Mouse (Mus musculus) embryo, embryonic 10.5 days (tissue): ENCODE results near the gene Nhs.

Experiments
- DNase-seq: peaks from one replicate; pipeline ENCODE4 v3.0.0-alpha.2; 2015; ENCODE audit warnings: low spot score

Gene Nhs

GRCm38 (mm10) chrX:161926683-161927053, 232.9 kb downstream of the Nhs start:
- no peak for DNase-seq

- peak; percentile 68 for DNase-seq
Observed at GRCm38 (mm10) chrX:161925973-161926682, 233.4 kb downstream of the Nhs start.

- no peak for DNase-seq
Observed at GRCm38 (mm10) chrX:161922655-161923054, 236.9 kb downstream of the Nhs start.

DNA sequence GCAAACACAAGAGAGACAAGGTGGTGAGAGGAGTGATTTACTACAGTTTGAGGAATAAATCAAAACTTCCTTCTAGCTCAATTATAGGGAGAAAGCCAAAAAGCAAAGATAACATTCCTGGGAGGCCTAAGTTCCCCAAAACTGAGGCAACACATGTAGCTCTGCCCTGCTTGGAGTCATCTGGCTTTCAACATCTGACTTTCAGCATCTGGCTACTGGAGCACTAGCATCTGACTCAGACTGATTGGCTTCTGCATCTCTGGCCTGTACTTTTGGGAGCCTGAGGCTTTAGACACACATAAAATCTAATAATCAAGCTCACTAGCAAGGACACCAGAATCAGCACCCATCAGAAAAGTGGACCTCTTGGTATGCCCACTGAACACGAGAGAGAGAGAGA, 237.9 kb downstream of the Nhs start:
- no peak for DNase-seq

DNA sequence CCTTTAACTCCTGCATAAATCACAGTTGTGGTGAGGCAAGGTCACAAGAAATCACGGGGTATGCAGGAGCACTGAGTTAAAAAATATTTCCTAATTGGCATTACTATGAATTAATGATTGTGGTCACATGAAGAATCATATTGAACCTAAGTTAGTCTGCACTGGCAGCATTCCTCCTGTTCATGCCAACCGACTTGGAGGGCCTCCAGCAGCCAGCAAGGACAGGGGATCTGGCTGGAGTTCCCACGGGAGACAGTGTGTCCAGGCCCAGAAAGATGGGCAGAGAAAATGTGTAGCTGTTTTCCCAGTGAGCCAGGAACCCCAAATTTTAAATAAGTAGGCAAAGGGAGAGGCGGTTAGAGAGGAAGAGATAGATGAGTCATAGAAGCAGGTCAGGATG, 249.6 kb downstream of the Nhs start:
- no peak for DNase-seq

GRCm38 (mm10) chrX:161908652-161909403, 250.7 kb downstream of the Nhs start:
- peak; percentile 33 for DNase-seq

DNA sequence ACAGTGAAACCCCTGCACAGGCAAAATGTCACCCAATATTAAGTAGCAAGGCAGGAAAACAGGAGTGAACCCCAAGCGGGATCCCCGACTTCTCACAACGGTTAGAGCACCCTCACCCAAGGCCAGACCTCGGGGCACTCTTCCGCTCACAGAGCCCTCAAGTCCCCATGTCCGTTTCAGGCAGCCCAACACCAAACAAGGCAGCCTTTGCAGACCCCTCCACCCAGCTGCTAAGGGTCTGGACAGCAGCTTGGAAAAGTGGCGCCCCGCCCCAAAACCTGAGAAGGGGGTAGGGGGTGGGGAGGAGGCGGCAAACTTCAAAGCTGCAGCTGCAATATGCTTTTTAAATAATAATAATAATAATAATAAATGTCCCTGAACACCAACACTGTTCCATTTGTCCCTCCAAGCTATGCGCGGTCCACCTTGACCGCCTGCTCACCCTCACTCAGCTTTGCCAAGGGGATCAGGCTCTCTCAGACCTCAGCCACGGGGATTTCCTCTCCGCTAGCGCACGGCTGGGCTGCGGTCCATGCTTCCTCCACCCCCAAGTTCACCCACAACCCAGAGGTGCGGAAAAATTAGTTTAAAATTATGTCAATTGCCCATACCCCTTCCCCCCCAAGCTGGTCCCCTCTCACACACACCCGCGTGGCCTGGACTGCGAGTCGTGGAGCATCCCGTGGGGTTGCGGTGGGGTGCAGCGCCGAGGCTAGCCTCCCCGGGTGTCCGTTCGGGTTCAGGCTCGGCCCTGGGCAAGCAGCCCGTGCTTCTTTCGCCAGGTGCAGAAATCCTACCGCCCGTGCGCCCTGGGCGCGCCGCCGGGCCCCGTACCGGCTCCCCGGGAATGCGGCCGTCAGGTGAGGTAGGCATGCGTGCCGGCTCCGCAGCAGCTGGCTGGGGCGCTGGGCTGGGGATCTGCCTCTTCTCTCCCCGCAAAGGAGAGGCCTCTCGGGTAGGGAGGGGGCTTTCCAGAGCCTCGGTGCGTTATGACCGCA, 251.6 kb downstream of the Nhs start:
- peak; percentile 8 for DNase-seq

DNA sequence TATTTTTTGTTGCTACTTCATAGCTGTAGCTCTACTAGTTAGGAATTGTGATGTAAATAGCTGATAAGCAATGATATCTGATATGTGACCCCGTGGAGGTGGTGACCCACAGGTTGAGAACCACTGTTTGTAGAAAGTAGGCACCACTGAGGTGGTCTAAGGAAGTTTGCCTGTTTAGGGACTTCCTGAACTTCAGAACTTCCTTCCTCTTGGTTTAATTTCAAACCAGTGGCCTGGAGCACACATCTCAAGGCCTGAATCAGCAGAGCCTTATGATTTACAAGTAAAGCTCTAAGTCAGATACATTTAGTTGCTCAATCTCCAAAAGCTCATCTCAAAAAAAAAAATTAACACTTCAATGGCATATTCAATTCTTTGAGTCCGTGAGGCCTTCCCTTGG, 265.1 kb downstream of the Nhs start:
- DNase-seq, result no peak

DNA sequence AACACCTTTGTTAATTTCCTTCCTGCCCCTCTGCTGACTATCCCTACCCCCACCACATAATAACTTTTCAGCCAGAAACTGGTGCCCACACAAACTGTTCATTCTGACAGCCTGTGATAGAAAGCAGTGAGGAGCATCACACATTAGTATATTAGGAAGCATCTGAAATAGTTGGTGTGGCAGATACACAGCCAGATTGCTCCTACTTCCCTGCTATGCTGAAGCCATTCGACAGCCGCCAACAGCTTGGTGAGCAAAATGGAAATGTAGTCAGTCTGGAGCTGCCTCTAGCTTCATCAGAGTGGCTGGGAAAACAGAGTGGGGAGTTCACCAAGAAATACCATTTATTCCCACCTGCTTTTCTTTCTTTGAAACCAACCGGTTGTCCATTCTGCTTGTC, 275.9 kb downstream of the Nhs start:
- no peak for DNase-seq

DNA sequence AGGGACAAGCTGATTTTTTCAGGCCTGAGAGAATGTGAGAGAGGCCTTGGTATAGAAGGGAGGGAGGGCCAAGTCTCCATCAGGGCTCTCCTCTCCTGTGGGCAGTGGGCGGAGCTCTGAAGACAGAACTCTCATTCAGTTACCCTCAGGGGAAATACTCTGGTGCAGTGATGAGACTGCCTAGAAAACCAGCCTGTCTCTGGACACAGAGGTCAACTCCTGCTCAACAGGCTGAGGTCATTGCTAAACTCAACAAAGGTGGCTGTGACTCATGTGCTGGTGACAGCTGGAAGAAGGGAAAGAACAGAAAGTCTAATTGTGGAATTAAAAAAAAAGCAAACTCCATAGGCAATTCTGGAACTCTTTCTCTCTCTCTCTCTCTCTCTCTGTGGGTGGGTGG, 282.4 kb downstream of the Nhs start:
- DNase-seq, result peak; percentile 23

DNA sequence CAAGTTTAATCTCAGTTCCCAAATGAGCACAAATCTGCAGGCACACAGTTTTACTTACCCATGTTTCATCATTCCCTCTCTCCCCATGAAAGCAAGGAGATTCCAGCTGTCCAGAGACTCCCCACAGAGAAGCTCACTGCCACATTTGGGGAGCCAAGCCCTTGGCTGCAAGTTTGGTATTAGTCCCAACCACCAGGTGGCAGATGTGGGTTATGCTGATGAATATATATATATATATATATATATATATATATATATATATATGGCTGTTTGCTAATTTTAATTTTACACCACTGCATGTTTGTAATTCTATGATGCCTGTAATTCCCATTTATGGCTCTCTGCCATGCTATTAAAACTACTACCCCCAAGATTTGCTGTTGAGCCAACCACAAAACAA, 286.0 kb downstream of the Nhs start:
- DNase-seq, result peak; percentile 16

GRCm38 (mm10) chrX:161871306-161871705, 288.2 kb downstream of the Nhs start:
- no peak for DNase-seq

DNA sequence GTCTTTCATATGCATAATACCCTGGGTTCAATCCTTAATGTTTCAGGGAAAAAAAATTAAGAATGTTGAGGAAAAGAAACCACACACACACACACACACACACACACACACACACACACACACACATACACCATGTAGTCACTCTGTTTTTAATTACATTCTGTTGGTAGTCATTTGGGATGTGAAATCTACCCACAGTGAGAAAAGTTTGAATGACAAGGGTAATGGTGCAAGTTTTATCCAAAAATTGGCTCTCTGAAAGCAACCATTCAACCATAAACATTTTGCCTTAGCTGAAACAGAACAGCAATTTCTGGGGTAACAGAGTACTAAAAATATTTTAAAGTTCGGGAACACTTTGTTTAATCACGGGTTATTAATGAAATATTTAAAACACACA, 303.9 kb downstream of the Nhs start:
- DNase-seq, result no peak

GRCm38 (mm10) chrX:161853626-161854312, 305.8 kb downstream of the Nhs start:
- DNase-seq, result no peak

GRCm38 (mm10) chrX:161826186-161826585, 333.3 kb downstream of the Nhs start:
- DNase-seq, result peak; percentile 66

- peak; percentile 48 for DNase-seq
Observed at GRCm38 (mm10) chrX:161790182-161790581, 369.3 kb downstream of the Nhs start.
